Mouse (Mus musculus) MEL (cell line): ENCODE results near the gene Gm20388.

Experiments
- CHD1 ChIP-seq: IDR thresholded peaks from 2 replicates; pipeline ENCODE4 v1.6.1; 2012; ENCODE audit warnings: low read depth, mild to moderate bottlenecking, inconsistent platforms, low read length, improper control_type of control experiment
- CHD2 ChIP-seq: IDR thresholded peaks from 2 replicates; pipeline ENCODE4 v1.6.1; 2011; ENCODE audit warnings: low read length, improper control_type of control experiment
- CTCF ChIP-seq, 3 experiments: IDR thresholded peaks in 2 of 3; conservative IDR thresholded peaks in 1 of 3; 2 replicates each; pipeline ENCODE4 v1.5.1; 2011 to 2012; ENCODE audit warnings: low read length in 3 of 3, low read depth in 2 of 3, mild to moderate bottlenecking in 2 of 3, improper control_type of control experiment in 1 of 3, inconsistent platforms in 1 of 3, mixed read lengths in 1 of 3, moderate library complexity in 1 of 3; ENCODE audit not compliant: control insufficient read depth in 1 of 3, insufficient read depth in 1 of 3, poor library complexity in 1 of 3, severe bottlenecking in 1 of 3
- E2F4 ChIP-seq: IDR thresholded peaks from 2 replicates; pipeline ENCODE4 v1.6.1; 2011; ENCODE audit warnings: low read depth, low read length, improper control_type of control experiment, borderline replicate concordance
- EP300 ChIP-seq, 2 experiments: IDR thresholded peaks; 2 replicates each; pipeline ENCODE4 v1.6.1; 2011; ENCODE audit warnings: improper control_type of control experiment in 2 of 2, low read length in 2 of 2, low read depth in 1 of 2, mild to moderate bottlenecking in 1 of 2
- GATA1 ChIP-seq: IDR thresholded peaks from 2 replicates; pipeline ENCODE4 v1.6.1; 2011; ENCODE audit warnings: low read depth, low read length, improper control_type of control experiment
- MAX ChIP-seq: IDR thresholded peaks from 2 replicates; pipeline ENCODE4 v1.6.1; 2011; ENCODE audit warnings: low read length, improper control_type of control experiment
- POLR2A ChIP-seq, 2 experiments: IDR thresholded peaks; 2 replicates each; pipeline ENCODE4 v1.6.1; 2011 to 2012; ENCODE audit warnings: low read length in 2 of 2, mild to moderate bottlenecking in 2 of 2, control low read depth in 1 of 2, improper control_type of control experiment in 1 of 2, low read depth in 1 of 2, moderate library complexity in 1 of 2; ENCODE audit not compliant: control insufficient read depth in 1 of 2, insufficient read depth in 1 of 2, poor library complexity in 1 of 2
- RAD21 ChIP-seq: IDR thresholded peaks from 2 replicates; pipeline ENCODE4 v1.6.1; 2011; ENCODE audit warnings: mild to moderate bottlenecking, low read depth, low read length, improper control_type of control experiment
- TAL1 ChIP-seq: IDR thresholded peaks from 2 replicates; pipeline ENCODE4 v1.6.1; 2012; ENCODE audit warnings: mild to moderate bottlenecking, inconsistent platforms, low read length, moderate library complexity, mixed read lengths
- TCF12 ChIP-seq: IDR thresholded peaks from 2 replicates; pipeline ENCODE4 v1.6.1; 2014; ENCODE audit warnings: low read depth, mild to moderate bottlenecking, inconsistent platforms, low read length, improper control_type of control experiment, moderate library complexity
- USF1 ChIP-seq: IDR thresholded peaks from 2 replicates; pipeline ENCODE4 v1.6.1; 2014; ENCODE audit warnings: low read depth, mild to moderate bottlenecking, inconsistent platforms, low read length, improper control_type of control experiment, moderate library complexity
- ZC3H11A ChIP-seq: IDR thresholded peaks from 2 replicates; pipeline ENCODE4 v1.6.1; 2012; ENCODE audit warnings: low read depth, mild to moderate bottlenecking, inconsistent platforms, low read length, improper control_type of control experiment
- ZKSCAN1 ChIP-seq: IDR thresholded peaks from 2 replicates; pipeline ENCODE4 v1.6.1; 2012; ENCODE audit warnings: low read depth, mild to moderate bottlenecking, inconsistent platforms, low read length, improper control_type of control experiment, moderate library complexity

GRCm38 (mm10) chr8:120213229-120213628 is 302.6 kb downstream of the Gm20388 start:
- TF ChIP-seq MAX (no peak), ZC3H11A (no peak), TAL1 (no peak), CTCF (IDR thresholded peaks at IDR 0.05 in 2 of 3, conservative IDR thresholded peaks at IDR 0.05 in 1 of 3; ENCODE audit: control insufficient read depth in 1 of 3, insufficient read depth in 1 of 3, low read depth in 2 of 3, low read length in 3 of 3, poor library complexity in 1 of 3, severe bottlenecking in 1 of 3) (no peak), TCF12 (no peak), USF1 (no peak), E2F4 (no peak), GATA1 (no peak), ZKSCAN1 (no peak), EP300 (IDR thresholded peaks at IDR 0.05; ENCODE audit: low read depth in 1 of 2, low read length in 2 of 2) (no peak), RAD21 (no peak), POLR2A (IDR thresholded peaks at IDR 0.05; ENCODE audit: control insufficient read depth in 1 of 2, insufficient read depth in 1 of 2, low read depth in 1 of 2, low read length in 2 of 2, poor library complexity in 1 of 2) (no peak), CHD1 (no peak), CHD2 (no peak)
